12 mouse cellular contexts compared by ENCODE assay signal in genomic region chr17:28421071-28421470, GRCm38 (mm10). TPM values are rescaled to one million over a fixed set of nuclear protein-coding genes. Genes with fewer than 3 reads are reported as not detected.
DNase-seq lines count a peak whose midpoint lies in the region; ATAC-seq and TF ChIP-seq lines count a peak whose summit lies in the region.
"Had no signal": no experiment of that assay in that cellular context is flagged by ENCODE, and none has a peak within 500 bp of the region (broad histone marks: within the 10 kb centered on the region; RNA-seq: fewer than 3 reads in every experiment).

No protein-coding gene starts in this region.

- no peak for TF ChIP-seq CTCF in kidney, adult 2 months (conservative IDR thresholded peaks at IDR 0.05; ENCODE audit: insufficient read depth, insufficient read length, low read depth, low read length)

- no peaks in the 10 kb centered on the region; the same call in 1 of the 2 replicates for H3K36me3 ChIP-seq in kidney, adult 2 months (ENCODE audit: control insufficient read depth, insufficient read depth, low read length)
- no peaks in the 10 kb centered on the region for H3K36me3 ChIP-seq in embryonic facial prominence, embryonic 15.5 days

- WGBS in kidney, adult 2 months, result 89% methylated on average over 5 of the region's 5 CpGs
- 61% methylated on average over 5 of the region's 5 CpGs for WGBS in embryonic facial prominence, embryonic 15.5 days

- no peak for ATAC-seq in embryonic facial prominence, embryonic 15.5 days (ENCODE audit: insufficient number of reproducible peaks, low FRiP score, low TSS enrichment, low read depth)

- no peak overlapping the region for H3K4me2 ChIP-seq in embryonic facial prominence, embryonic 15.5 days (replicated peaks)
- H3K4me2 ChIP-seq: hindbrain, embryonic 12.5 days had no signal

- H3K4me3 ChIP-seq in kidney, adult 2 months (ENCODE audit: insufficient read depth, low read depth, low read length), result no peak overlapping the region
- no peak overlapping the region for H3K4me3 ChIP-seq in embryonic facial prominence, embryonic 15.5 days (replicated peaks)
- H3K4me3 ChIP-seq: hindbrain, embryonic 12.5 days; midbrain, embryonic 10.5 days had no signal

- DNase-seq in kidney, adult 2 months, result no peak
- no peak for DNase-seq in kidney, postnatal 4 days
- DNase-seq in NIH3T3 (ENCODE audit: low read depth), result peak; percentile 32
- DNase-seq in lung, postnatal 25 days (ENCODE audit: low spot score), result peak; percentile 70
- DNase-seq in frontal cortex, postnatal 25 days (ENCODE audit: low spot score in 2 of 2), result no peak
- DNase-seq in frontal cortex, postnatal 10 days (ENCODE audit: low spot score in 2 of 2), result no peak
- DNase-seq: kidney, postnatal 10 days; right cerebral cortex, postnatal 25 days; thymus, adult 2 months had no signal

- no peaks in the 10 kb centered on the region for H3K9me3 ChIP-seq in embryonic facial prominence, embryonic 15.5 days (replicated peaks)
- H3K9me3 ChIP-seq: hindbrain, embryonic 12.5 days; midbrain, embryonic 10.5 days had no signal

- peaks cover 21% of the 10 kb centered on the region for H3K4me1 ChIP-seq in kidney, adult 2 months (ENCODE audit: control insufficient read depth, insufficient read depth, low read length)
- peaks cover 24% of the 10 kb centered on the region for H3K4me1 ChIP-seq in embryonic facial prominence, embryonic 15.5 days
- H3K4me1 ChIP-seq: midbrain, embryonic 10.5 days had no signal

- no peak overlapping the region for H3K9ac ChIP-seq in embryonic facial prominence, embryonic 15.5 days
- H3K9ac ChIP-seq: hindbrain, embryonic 12.5 days had no signal

- H3K27me3 ChIP-seq in kidney, adult 2 months (replicated peaks; ENCODE audit: control insufficient read depth, insufficient read depth, low read length), result no peaks in the 10 kb centered on the region
- H3K27me3 ChIP-seq in embryonic facial prominence, embryonic 15.5 days, result no peaks in the 10 kb centered on the region
- H3K27me3 ChIP-seq: hindbrain, embryonic 12.5 days had no signal

- no peak for TF ChIP-seq POLR2A in kidney, adult 2 months (IDR thresholded peaks at IDR 0.05; ENCODE audit: low read depth, low read length)

- H3K27ac ChIP-seq in kidney, adult 2 months (ENCODE audit: insufficient read depth, low read depth, low read length), result peak overlapping the region; percentile 59; the same call in 1 of the 2 replicates
- H3K27ac ChIP-seq in embryonic facial prominence, embryonic 15.5 days (replicated peaks), result peak overlapping the region; percentile 88
- H3K27ac ChIP-seq: hindbrain, embryonic 12.5 days; midbrain, embryonic 10.5 days had no signal

RNA-seq across cellular contexts. Expression of gene Tulp1, which starts 56.0 kb away (rescaled TPM):
- polyA plus RNA-seq in kidney, adult 2 months (2012; rRNA removed), result 0.11 TPM in 1 of 2 replicates, not detected in the other
- polyA plus RNA-seq in embryonic facial prominence, embryonic 15.5 days (2015; fragmentation: Nextera tagmentation; extraction: Ambion mirVana), result 5.1 and 5.8 TPM in 2 replicates

Comparison
In these comparisons a context has a peak if more than half of its experiments do, and no peak if none do; other contexts are left out.
1. DNase-seq: peak in NIH3T3 (single experiment) and lung, postnatal 25 days (single experiment); none in kidney, adult 2 months (single experiment), kidney, postnatal 4 days (0 of 2), frontal cortex, postnatal 25 days (0 of 2) and frontal cortex, postnatal 10 days (0 of 2).